Mouse (Mus musculus) spleen, adult 2 months (tissue): Measurements from ENCODE around the gene Hspa4l.

ENCODE experiments used
- CTCF ChIP-seq: fragments of 200-500 bp; IDR thresholded peaks from 2 replicates; pipeline ENCODE4 v1.5.1; 2011; ENCODE audit warnings: mild to moderate bottlenecking, inconsistent platforms; ENCODE audit not compliant: insufficient read depth, insufficient read length, insufficient replicate concordance; ENCODE audit errors: extremely low read depth
- POLR2A ChIP-seq: fragments of 200-500 bp; IDR thresholded peaks from 2 replicates; pipeline ENCODE4 v1.6.1; 2011; ENCODE audit warnings: low read depth, low read length, inconsistent platforms

DNA sequence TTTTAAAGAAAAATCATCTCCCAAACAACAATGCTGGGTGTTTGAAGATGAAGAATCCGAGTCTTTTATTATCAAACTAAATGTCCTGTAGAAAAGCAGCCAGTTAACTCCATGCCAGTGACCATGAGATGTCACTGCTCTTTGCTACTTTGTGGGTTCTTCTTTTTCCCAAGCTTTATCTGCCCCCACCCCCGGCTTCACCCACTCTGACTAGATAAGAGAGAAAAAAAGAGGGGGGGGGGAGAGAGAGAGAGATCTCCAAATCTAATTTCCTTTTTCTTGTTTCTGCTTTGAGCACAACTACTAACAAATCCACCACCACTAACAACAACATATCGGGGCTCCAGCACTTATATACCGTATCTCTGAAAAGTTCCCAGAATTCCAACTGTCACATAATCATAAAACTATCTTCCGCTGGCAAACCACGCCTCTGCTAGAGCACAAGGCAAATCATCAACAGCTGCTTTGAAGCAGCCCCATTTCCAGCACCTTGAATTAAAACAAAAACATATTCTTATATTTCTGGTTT is 5.8 kb upstream of the Hspa4l start:
- no peak for TF ChIP-seq POLR2A
- TF ChIP-seq CTCF = no peak
